ENCODE assay signal across 9 mouse cellular contexts in the genomic region with DNA sequence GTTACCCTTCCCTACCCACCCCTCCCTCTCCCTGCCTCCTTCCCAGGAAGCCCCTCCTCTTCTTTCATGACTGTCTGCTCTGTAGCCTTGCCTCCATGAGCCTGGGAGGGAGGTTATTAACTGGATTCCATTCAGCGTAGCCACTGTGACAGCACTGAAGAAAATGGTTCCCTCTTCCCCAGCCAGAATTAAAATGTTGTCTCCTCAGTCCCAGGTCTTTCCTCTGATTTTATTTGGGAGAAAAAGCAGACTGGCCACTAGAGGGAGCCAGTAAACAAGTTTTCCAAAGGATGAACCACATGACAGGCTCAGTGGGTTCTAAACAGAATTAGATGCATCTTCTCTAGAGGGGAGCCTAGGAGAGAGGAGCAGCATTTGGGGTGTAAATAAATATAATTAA. TPM values are rescaled to one million over a fixed set of nuclear protein-coding genes. Genes with fewer than 3 reads are reported as not detected.
A peak's percentile ranks its signal among the peaks of the same experiment; 100 is the strongest.
DNase-seq lines count a peak whose midpoint lies in the region; ATAC-seq and TF ChIP-seq lines count a peak whose summit lies in the region.
"Had no signal": no experiment of that assay in that cellular context is flagged by ENCODE, and none has a peak within 500 bp of the region (broad histone marks: within the 10 kb centered on the region; RNA-seq: fewer than 3 reads in every experiment).

No protein-coding gene starts in this region.

- WGBS in heart, embryonic 12.5 days, result 35% methylated on average over 1 of the region's 1 CpGs
- 36% methylated on average over 1 of the region's 1 CpGs for WGBS in forebrain, embryonic 15.5 days
- WGBS in intestine, embryonic 15.5 days, result 35% methylated on average over 1 of the region's 1 CpGs
- WGBS in midbrain, embryonic 12.5 days, result 71% methylated on average over 1 of the region's 1 CpGs
- WGBS in stomach, postnatal 0 days, result 35% methylated on average over 1 of the region's 1 CpGs

- H3K27me3 ChIP-seq in heart, embryonic 12.5 days (replicated peaks), result no peaks in the 10 kb centered on the region
- H3K27me3 ChIP-seq in forebrain, embryonic 15.5 days, result no peaks in the 10 kb centered on the region
- no peaks in the 10 kb centered on the region for H3K27me3 ChIP-seq in intestine, embryonic 15.5 days (replicated peaks)
- no peaks in the 10 kb centered on the region for H3K27me3 ChIP-seq in midbrain, embryonic 12.5 days
- no peaks in the 10 kb centered on the region for H3K27me3 ChIP-seq in stomach, postnatal 0 days (ENCODE audit: control insufficient read depth, insufficient read depth, low read length)
- H3K27me3 ChIP-seq: megakaryocyte, embryonic 14.5 days had no signal

- intact Hi-C loops in left cerebral cortex, postnatal 10 days (cut with DNase I), result no loop called here

- no peak overlapping the region for H3K4me2 ChIP-seq in heart, embryonic 12.5 days
- no peak overlapping the region for H3K4me2 ChIP-seq in forebrain, embryonic 15.5 days (replicated peaks)
- no peak overlapping the region for H3K4me2 ChIP-seq in intestine, embryonic 15.5 days (replicated peaks)
- no peak overlapping the region for H3K4me2 ChIP-seq in midbrain, embryonic 12.5 days (replicated peaks)
- no peak overlapping the region for H3K4me2 ChIP-seq in stomach, postnatal 0 days (replicated peaks; ENCODE audit: low read depth)

- H3K36me3 ChIP-seq in heart, embryonic 12.5 days, result peaks cover 38% of the 10 kb centered on the region
- H3K36me3 ChIP-seq in forebrain, embryonic 15.5 days, result peaks cover 52% of the 10 kb centered on the region
- H3K36me3 ChIP-seq in intestine, embryonic 15.5 days, result peaks cover 7% of the 10 kb centered on the region; the same call in 1 of the 2 replicates
- peaks cover 39% of the 10 kb centered on the region for H3K36me3 ChIP-seq in midbrain, embryonic 12.5 days
- peaks cover 16% of the 10 kb centered on the region; the same call in 1 of the 2 replicates for H3K36me3 ChIP-seq in stomach, postnatal 0 days (ENCODE audit: control insufficient read depth, insufficient read depth, low read length)

- TF ChIP-seq EP300 in stomach, postnatal 0 days (optimal IDR thresholded peaks at IDR 0.05), result no peak

- no peak for ATAC-seq in heart, embryonic 12.5 days (ENCODE audit: insufficient number of reproducible peaks, low FRiP score)
- peak; percentile 62; the same call in 1 of the 2 replicates for ATAC-seq in cerebellum, adult (ENCODE audit: insufficient number of reproducible peaks, low FRiP score, low TSS enrichment)
- peak; percentile 89 for ATAC-seq in forebrain, embryonic 15.5 days (replicated peaks)
- ATAC-seq in intestine, embryonic 15.5 days, result peak; percentile 68
- peak; percentile 87 for ATAC-seq in midbrain, embryonic 12.5 days (ENCODE audit: low FRiP score, low read depth)
- no peak for ATAC-seq in stomach, postnatal 0 days (ENCODE audit: low FRiP score, low TSS enrichment)

- H3K9me3 ChIP-seq in heart, embryonic 12.5 days (replicated peaks), result no peaks in the 10 kb centered on the region
- H3K9me3 ChIP-seq in forebrain, embryonic 15.5 days, result no peaks in the 10 kb centered on the region
- no peaks in the 10 kb centered on the region for H3K9me3 ChIP-seq in intestine, embryonic 15.5 days
- no peaks in the 10 kb centered on the region for H3K9me3 ChIP-seq in midbrain, embryonic 12.5 days
- H3K9me3 ChIP-seq in stomach, postnatal 0 days (ENCODE audit: control insufficient read depth, low read length), result no peaks in the 10 kb centered on the region
- H3K9me3 ChIP-seq: megakaryocyte, embryonic 14.5 days had no signal

- H3K27ac ChIP-seq in heart, embryonic 12.5 days (ENCODE audit: poor library complexity, severe bottlenecking), result no peak overlapping the region
- no peak overlapping the region for H3K27ac ChIP-seq in forebrain, embryonic 15.5 days (replicated peaks)
- no peak overlapping the region for H3K27ac ChIP-seq in intestine, embryonic 15.5 days
- H3K27ac ChIP-seq in midbrain, embryonic 12.5 days (replicated peaks), result no peak overlapping the region
- H3K27ac ChIP-seq in stomach, postnatal 0 days (replicated peaks), result no peak overlapping the region

- H3K9ac ChIP-seq in heart, embryonic 12.5 days, result no peak overlapping the region
- no peak overlapping the region for H3K9ac ChIP-seq in forebrain, embryonic 15.5 days (replicated peaks)
- H3K9ac ChIP-seq in intestine, embryonic 15.5 days, result no peak overlapping the region
- H3K9ac ChIP-seq in midbrain, embryonic 12.5 days (replicated peaks), result no peak overlapping the region
- H3K9ac ChIP-seq in stomach, postnatal 0 days (ENCODE audit: low read length), result no peak overlapping the region

- peaks cover 10% of the 10 kb centered on the region for H3K4me1 ChIP-seq in heart, embryonic 12.5 days (replicated peaks)
- H3K4me1 ChIP-seq in forebrain, embryonic 15.5 days, result no peaks in the 10 kb centered on the region
- H3K4me1 ChIP-seq in intestine, embryonic 15.5 days (replicated peaks), result no peaks in the 10 kb centered on the region
- no peaks in the 10 kb centered on the region for H3K4me1 ChIP-seq in midbrain, embryonic 12.5 days
- no peaks in the 10 kb centered on the region for H3K4me1 ChIP-seq in stomach, postnatal 0 days (replicated peaks; ENCODE audit: control insufficient read depth, insufficient read depth)

- no peak overlapping the region for H3K4me3 ChIP-seq in heart, embryonic 12.5 days
- H3K4me3 ChIP-seq in forebrain, embryonic 15.5 days, result no peak overlapping the region
- H3K4me3 ChIP-seq in intestine, embryonic 15.5 days (replicated peaks), result no peak overlapping the region
- H3K4me3 ChIP-seq in midbrain, embryonic 12.5 days, result no peak overlapping the region
- no peak overlapping the region for H3K4me3 ChIP-seq in stomach, postnatal 0 days (ENCODE audit: low read depth, low read length)
- H3K4me3 ChIP-seq: megakaryocyte, embryonic 14.5 days had no signal

- DNase-seq in heart, adult 8-10 months (ENCODE audit: low spot score), result peak; percentile 61
- peak; percentile 54 to 82 for DNase-seq in left cerebral cortex, postnatal 10 days (ENCODE audit: extremely low spot score in 1 of 2, low spot score in 2 of 2)
- DNase-seq in stomach, postnatal 0 days (ENCODE audit: low spot score), result peak; percentile 38

- TF ChIP-seq CTCF in stomach, postnatal 0 days (IDR thresholded peaks at IDR 0.05; ENCODE audit: low read depth), result peak; percentile 86

RNA-seq across cellular contexts. Expression of a gene that starts 27.2 kb away (rescaled TPM):
- 10 to 100 TPM in 3 of 4 experiments, 1 to 10 TPM in 1; 7.3 to 12.9 (median 11.5) TPM for total RNA-seq in heart, adult 8-10 months (2022)
- polyA plus RNA-seq in heart, embryonic 12.5 days (2016; fragmentation: Nextera tagmentation; extraction: Ambion mirVana), result 31.1 and 33.1 TPM in 2 replicates
- 41.3 and 47.1 TPM in 2 replicates for polyA plus RNA-seq in forebrain, embryonic 15.5 days (2015; fragmentation: Nextera tagmentation; extraction: Ambion mirVana)
- polyA plus RNA-seq in intestine, embryonic 15.5 days (2015; fragmentation: Nextera tagmentation; extraction: Ambion mirVana), result 38.1 and 45.6 TPM in 2 replicates
- total RNA-seq in left cerebral cortex, postnatal 10 days (2021), result 10 to 100 TPM; 21.6 to 23.1 TPM
- polyA plus RNA-seq in midbrain, embryonic 12.5 days (2016; fragmentation: Nextera tagmentation; extraction: Ambion mirVana), result 50.9 and 55.5 TPM in 2 replicates
- polyA plus RNA-seq in stomach, postnatal 0 days (2015; fragmentation: Nextera tagmentation; extraction: Ambion mirVana), result 16.2 and 16.3 TPM in 2 replicates

RNA-seq across cellular contexts. Expression of a gene that starts 27.3 kb away (rescaled TPM):
- total RNA-seq in heart, adult 8-10 months (2022), result 1 to 10 TPM; 7.6 to 9.3 (median 7.8) TPM
- polyA plus RNA-seq in heart, embryonic 12.5 days (2016; fragmentation: Nextera tagmentation; extraction: Ambion mirVana), result 21.3 and 21.4 TPM in 2 replicates
- polyA plus RNA-seq in forebrain, embryonic 15.5 days (2015; fragmentation: Nextera tagmentation; extraction: Ambion mirVana), result 42.7 and 49.1 TPM in 2 replicates
- polyA plus RNA-seq in intestine, embryonic 15.5 days (2015; fragmentation: Nextera tagmentation; extraction: Ambion mirVana), result 32.5 and 35.4 TPM in 2 replicates
- total RNA-seq in left cerebral cortex, postnatal 10 days (2021), result 10 to 100 TPM; 29.1 to 33.3 TPM
- polyA plus RNA-seq in midbrain, embryonic 12.5 days (2016; fragmentation: Nextera tagmentation; extraction: Ambion mirVana), result 37.5 and 39.7 TPM in 2 replicates
- polyA plus RNA-seq in stomach, postnatal 0 days (2015; fragmentation: Nextera tagmentation; extraction: Ambion mirVana), result 16.7 and 17.3 TPM in 2 replicates

Comparison
In these comparisons a context has a peak if more than half of its experiments do, and no peak if none do; other contexts are left out.
1. ATAC-seq: peak in cerebellum, adult (single experiment), forebrain, embryonic 15.5 days (single experiment), intestine, embryonic 15.5 days (single experiment) and midbrain, embryonic 12.5 days (single experiment); none in heart, embryonic 12.5 days (single experiment) and stomach, postnatal 0 days (single experiment).
2. Peak in every context shown above with its lines, with median percentiles within 50 percentile points of each other: DNase-seq.